Mouse (Mus musculus) heart, postnatal 36 days (tissue): ENCODE results near the gene Krit1. TPM values are rescaled to one million over a fixed set of nuclear protein-coding genes. Genes with fewer than 3 reads are reported as not detected.
"Not testable (repeated sequence)": the region's sequence is repeated elsewhere in the genome, so short reads cannot be mapped to it uniquely, and the experiment has no call there.

Experiments
- DNase-seq, 2 experiments: peaks; one replicate each; pipeline ENCODE4 v3.0.0; 2021 to 2022
- intact Hi-C: fragments of 180-260 bp; cut with DNase I; formaldehyde crosslinking; loops from one replicate; pipeline ENCODE4 v1.15.1; 2025
- total RNA-seq, 2 experiments: library from RNA; stranded (reverse); gene quantifications; 2 replicates each; pipeline ENCODE4 v1.2.3; 2021

Krit1 gene
- total RNA-seq, 2 experiments from 2014 or later: 30.9 to 33.5 TPM

GRCm38 (mm10) chr5:3873485-3873884, 70.5 kb downstream of the Krit1 start:
- no peak for DNase-seq
- intact Hi-C loops: no loop called here

GRCm38 (mm10) chr5:3886862-3887261, 83.9 kb downstream of the Krit1 start:
- DNase-seq, intact Hi-C loops: not testable (repeated sequence)

GRCm38 (mm10) chr5:3889201-3889600, 86.2 kb downstream of the Krit1 start:
- intact Hi-C loops: no loop called here
- no peak for DNase-seq

- intact Hi-C loops: loop anchor here (1.0 to 10.0 kb wide), 4 partner anchors 35 to 1021 kb away; partner anchors contain the start of genes Akap9 and Cyp51
- peak; percentile 36 to 41 for DNase-seq
These were observed 90.7 kb downstream of the Krit1 start, which contains the start of gene Mterf1a for GRCm38 (mm10) chr5:3893459-3894293. Mterf1a (minus strand) TSS chr5:3893933.

GRCm38 (mm10) chr5:3894294-3894619, 91.3 kb downstream of the Krit1 start:
- DNase-seq: not testable (repeated sequence)

More at GRCm38 (mm10) chr5:3894294-3894619, 91.3 kb downstream of the Krit1 start:
- intact Hi-C loops: loop anchor here (1.0 to 10.0 kb wide), 4 partner anchors 35 to 1021 kb away; partner anchors contain the start of genes Akap9 and Cyp51

Other genes starting within 250 kb of the Krit1 start
- 1 to 10 TPM; 1.6 to 1.7 TPM for gene 1700109H08Rik, start 231.6 kb upstream of the Krit1 start, total RNA-seq
- gene Pex1, start 207.1 kb upstream of the Krit1 start, total RNA-seq: 1 to 10 TPM; 9.1 to 9.5 TPM
- gene Rbm48, start 206.6 kb upstream of the Krit1 start, total RNA-seq: 1 to 10 TPM; 5.4 to 5.5 TPM
- gene Tmbim7, start 152.0 kb upstream of the Krit1 start, total RNA-seq: not detected
- gene Gatad1, start 146.0 kb upstream of the Krit1 start, total RNA-seq: 100 to 1,000 TPM in 1 of 2 experiments, 10 to 100 TPM in 1; 100.0 to 107 TPM
- 10 to 100 TPM; 21.8 to 24.0 TPM for gene Ankib1, start 259 bp upstream of the Krit1 start, total RNA-seq
- gene Lrrd1, start 42.0 kb downstream of the Krit1 start, total RNA-seq: not detected
- gene Mterf1a, start 90.7 kb downstream of the Krit1 start, total RNA-seq: 1 to 10 TPM; 3.1 TPM
- gene Akap9, start 124.9 kb downstream of the Krit1 start, total RNA-seq: 10 to 100 TPM; 40.7 to 53.2 TPM